Mouse (Mus musculus) retina, embryonic 14.5 days (tissue): Measurements from ENCODE around the gene Hspa12b.
A peak's percentile ranks its signal among the peaks of the same experiment; 100 is the strongest.

ENCODE experiments used
- DNase-seq: peaks from one replicate; pipeline ENCODE4 v3.0.0-alpha.2; 2015; ENCODE audit warnings: low spot score

The Hspa12b gene

GRCm38 (mm10) chr2:131179990-131180587 is 53.0 kb downstream of the Hspa12b start, which contains the start of gene Cenpb:
Gene Cenpb, minus strand, starts transcription at chr2:131180067.
- DNase-seq, result peak; percentile 88

- no peak for DNase-seq
These were observed 59.3 kb downstream of the Hspa12b start for GRCm38 (mm10) chr2:131186343-131186742.

- DNase-seq, result peak; percentile 85
These were observed 59.9 kb downstream of the Hspa12b start, which contains the start of the genes Cdc25b and Spef1 for GRCm38 (mm10) chr2:131186771-131187601. Gene Cdc25b, plus strand, starts transcription at chr2:131186949. Gene Spef1, minus strand, starts transcription at chr2:131187282.

- DNase-seq, result no peak
These were observed 60.5 kb downstream of the Hspa12b start for GRCm38 (mm10) chr2:131187602-131187922.

- no peak for DNase-seq
These were observed 61.2 kb downstream of the Hspa12b start for GRCm38 (mm10) chr2:131188311-131188710.

- DNase-seq, result peak; percentile 26
These were observed 62.6 kb downstream of the Hspa12b start for GRCm38 (mm10) chr2:131189521-131190309.

- peak; percentile 79 for DNase-seq
These were observed 63.4 kb downstream of the Hspa12b start for GRCm38 (mm10) chr2:131190344-131191004.

GRCm38 (mm10) chr2:131191005-131191390 is 63.9 kb downstream of the Hspa12b start:
- DNase-seq, result no peak
